Mouse (Mus musculus) liver, postnatal 0 days (tissue): Measurements from ENCODE around the gene Rpf2.

Experiments
- CTCF ChIP-seq: sonication (generic); IDR thresholded peaks from 2 replicates; pipeline ENCODE4 v1.5.1; 2016; ENCODE audit warnings: antibody characterized with exemption, low read depth
- EP300 ChIP-seq: IDR thresholded peaks from 2 replicates; pipeline ENCODE4 v1.6.1; 2016; ENCODE audit warnings: antibody characterized with exemption, low read depth, mild to moderate bottlenecking

DNA sequence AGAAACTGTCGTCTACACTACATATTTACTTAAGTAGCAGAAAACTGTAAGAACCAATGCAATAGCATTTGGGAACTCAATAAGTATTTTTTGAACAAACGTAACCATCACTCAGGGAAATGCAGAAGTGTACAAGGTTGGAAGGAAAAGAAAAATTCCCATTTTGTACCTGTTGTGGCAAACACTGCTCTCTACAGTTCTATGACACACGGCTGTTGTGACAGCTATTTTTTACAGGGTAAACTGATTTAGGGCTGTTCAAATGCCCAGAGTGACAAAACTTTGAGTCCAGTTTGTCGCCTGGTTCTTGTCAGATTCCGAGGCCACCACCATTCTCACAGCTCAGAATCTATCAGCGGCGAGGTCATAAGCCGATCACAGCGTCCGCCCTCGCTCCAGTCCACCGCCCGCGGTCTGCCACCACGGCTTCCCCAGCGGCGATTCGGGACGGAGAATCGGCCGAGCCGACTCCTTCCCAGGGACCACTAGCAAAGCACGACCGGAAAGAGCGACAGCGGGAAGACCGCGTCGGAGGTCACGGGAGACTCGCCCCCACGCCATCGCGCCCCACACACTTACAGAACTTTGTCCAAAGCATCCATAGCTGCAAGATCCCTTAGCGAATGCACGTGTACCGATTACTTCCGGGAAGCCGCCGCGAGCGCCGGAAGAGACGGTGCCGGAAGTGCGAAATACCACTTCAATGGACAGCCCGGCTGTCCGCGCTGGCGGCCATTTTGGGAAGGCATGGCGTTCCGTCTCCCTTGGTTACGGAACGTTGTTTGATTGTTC lies at the start of gene Rpf2:
- TF ChIP-seq CTCF (no peak), EP300 (peak; percentile 61; the same call in 1 of the 2 replicates)
